Mouse (Mus musculus): ENCODE measurements at regions not wholly inside any gene's neighbourhood (a gene's known extent, or its start where the extent isn't known, plus 50 kb on each side); places are given as distances from the start of the nearest gene placed in this dataset.

DNA sequence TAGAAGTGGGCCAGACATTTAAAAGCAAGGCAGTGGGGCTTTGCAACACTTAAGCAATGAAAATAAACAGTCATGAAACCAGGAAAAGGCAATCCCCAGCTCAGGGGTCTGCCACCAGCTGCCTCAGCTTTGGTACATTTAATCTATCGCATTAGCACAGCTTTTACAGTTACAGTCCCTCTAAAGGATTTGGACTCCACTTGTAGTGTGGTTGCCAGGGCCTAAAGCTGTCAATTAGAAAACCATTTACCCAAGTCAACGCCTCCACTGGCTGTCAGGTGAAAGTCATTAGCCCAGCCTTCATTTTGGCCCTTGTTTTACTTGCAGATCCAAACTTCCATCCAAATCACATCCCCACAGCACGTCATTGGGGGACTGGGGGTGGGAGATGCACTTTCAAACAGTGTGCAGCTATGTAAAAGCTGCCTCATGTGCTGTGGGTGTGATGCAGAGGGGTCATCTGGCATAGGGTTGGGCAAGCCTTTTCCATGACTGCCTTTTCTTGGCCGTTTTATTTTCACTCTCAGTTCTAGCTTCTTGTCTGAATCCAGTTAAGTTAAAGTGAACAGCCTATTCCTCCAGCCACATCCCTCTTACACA lies 664.9 kb upstream of the 2610301B20Rik start:
- Histone ChIP-seq H3K36me3 (ENCODE audit: control insufficient read depth, insufficient read depth, low read length) (no peaks in the 10 kb centered on the region), H3K9me3 (ENCODE audit: control insufficient read depth, low read length) (no peaks in the 10 kb centered on the region), H3K4me1 (ENCODE audit: control insufficient read depth in 2 of 2, insufficient read depth in 2 of 2, low read length in 2 of 2) (no peaks in the 10 kb centered on the region), H3K27me3 (ENCODE audit: control insufficient read depth, insufficient read depth, low read length) (no peaks in the 10 kb centered on the region), H3K27ac (replicated peaks in 1 of 2; ENCODE audit: control insufficient read depth in 1 of 2, insufficient read depth in 1 of 2, low read depth in 2 of 2, low read length in 2 of 2) (no peak overlapping the region), H3K4me3 (ENCODE audit: control insufficient read depth in 1 of 2, insufficient read depth in 1 of 2, low read depth in 1 of 2, low read length in 2 of 2) (no peak overlapping the region), H3K9ac (ENCODE audit: low read length) (no peak overlapping the region), H3K4me2 (ENCODE audit: low read length) (no peak overlapping the region)
- 64% methylated on average over 4 of the region's 4 CpGs for WGBS
- no peak for ATAC-seq (ENCODE audit: insufficient number of reproducible peaks, insufficient read depth, low FRiP score, low read depth)

DNA sequence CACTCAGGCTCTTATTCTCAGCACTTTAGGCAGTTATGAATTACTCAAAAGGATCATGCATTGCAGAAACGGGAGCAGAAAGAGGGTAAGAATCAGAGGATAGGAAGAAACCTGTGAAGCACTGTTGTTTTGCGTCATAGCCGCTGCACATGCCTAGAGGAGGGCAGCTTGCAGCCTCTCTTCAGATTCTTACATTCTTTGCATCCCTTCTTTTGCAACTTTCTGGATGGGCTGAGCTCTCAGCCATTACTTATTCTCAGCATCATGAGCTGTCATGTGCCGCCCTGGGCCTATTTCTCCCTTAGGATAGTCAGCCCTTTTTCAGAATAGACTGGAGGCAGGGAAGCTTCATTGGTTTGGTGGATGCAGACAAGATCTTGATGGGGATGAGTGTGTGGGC lies 663.0 kb upstream of the 2610301B20Rik start:
- Histone ChIP-seq H3K4me3 (ENCODE audit: control insufficient read depth in 1 of 2, insufficient read depth in 1 of 2, low read depth in 1 of 2, low read length in 2 of 2) (no peak overlapping the region), H3K36me3 (ENCODE audit: control insufficient read depth, insufficient read depth, low read length) (no peaks in the 10 kb centered on the region), H3K9me3 (ENCODE audit: control insufficient read depth, low read length) (no peaks in the 10 kb centered on the region), H3K9ac (ENCODE audit: low read length) (no peak overlapping the region), H3K27me3 (ENCODE audit: control insufficient read depth, insufficient read depth, low read length) (no peaks in the 10 kb centered on the region), H3K27ac (replicated peaks in 1 of 2; ENCODE audit: control insufficient read depth in 1 of 2, insufficient read depth in 1 of 2, low read depth in 2 of 2, low read length in 2 of 2) (no peak overlapping the region), H3K4me1 (ENCODE audit: control insufficient read depth in 2 of 2, insufficient read depth in 2 of 2, low read length in 2 of 2) (no peaks in the 10 kb centered on the region), H3K4me2 (ENCODE audit: low read length) (no peak overlapping the region)
- ATAC-seq (ENCODE audit: insufficient number of reproducible peaks, insufficient read depth, low FRiP score, low read depth) = no peak
- 86% methylated on average over 4 of the region's 4 CpGs for WGBS

DNA sequence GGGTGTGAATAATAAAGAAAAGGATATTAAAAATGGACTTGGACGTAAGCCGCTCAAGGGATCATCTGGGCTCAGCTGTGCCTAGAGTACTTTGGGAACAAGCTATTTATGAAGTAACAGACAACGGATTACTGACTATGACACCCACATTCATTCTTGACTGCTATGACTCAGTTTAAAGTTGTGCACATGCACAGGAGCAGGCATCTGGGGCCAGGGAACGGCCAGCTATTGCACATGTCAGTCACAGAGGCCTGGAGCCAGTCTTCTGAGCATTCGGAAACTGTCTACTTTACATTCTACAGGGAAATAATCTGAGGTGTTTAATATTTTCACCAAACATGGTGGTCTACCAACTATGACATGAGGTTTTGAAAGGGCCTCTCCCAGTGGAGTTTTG lies 639.0 kb upstream of the 2610301B20Rik start:
- no peak overlapping the region for H3K4me3 ChIP-seq (ENCODE audit: control insufficient read depth in 1 of 2, insufficient read depth in 1 of 2, low read depth in 1 of 2, low read length in 2 of 2)
- H3K36me3 ChIP-seq (ENCODE audit: control insufficient read depth, insufficient read depth, low read length) = no peaks in the 10 kb centered on the region
- no peak for ATAC-seq (ENCODE audit: insufficient number of reproducible peaks, insufficient read depth, low FRiP score, low read depth)
- 84% methylated on average over 5 of the region's 5 CpGs for WGBS
- no peaks in the 10 kb centered on the region for H3K9me3 ChIP-seq (ENCODE audit: control insufficient read depth, low read length)
- H3K4me2 ChIP-seq (ENCODE audit: low read length) = no peak overlapping the region
- no peaks in the 10 kb centered on the region for H3K27me3 ChIP-seq (ENCODE audit: control insufficient read depth, insufficient read depth, low read length)
- H3K9ac ChIP-seq (ENCODE audit: low read length) = no peak overlapping the region
- H3K4me1 ChIP-seq (ENCODE audit: control insufficient read depth in 2 of 2, insufficient read depth in 2 of 2, low read length in 2 of 2) = no peaks in the 10 kb centered on the region
- H3K27ac ChIP-seq (replicated peaks in 1 of 2; ENCODE audit: control insufficient read depth in 1 of 2, insufficient read depth in 1 of 2, low read depth in 2 of 2, low read length in 2 of 2) = no peak overlapping the region

DNA sequence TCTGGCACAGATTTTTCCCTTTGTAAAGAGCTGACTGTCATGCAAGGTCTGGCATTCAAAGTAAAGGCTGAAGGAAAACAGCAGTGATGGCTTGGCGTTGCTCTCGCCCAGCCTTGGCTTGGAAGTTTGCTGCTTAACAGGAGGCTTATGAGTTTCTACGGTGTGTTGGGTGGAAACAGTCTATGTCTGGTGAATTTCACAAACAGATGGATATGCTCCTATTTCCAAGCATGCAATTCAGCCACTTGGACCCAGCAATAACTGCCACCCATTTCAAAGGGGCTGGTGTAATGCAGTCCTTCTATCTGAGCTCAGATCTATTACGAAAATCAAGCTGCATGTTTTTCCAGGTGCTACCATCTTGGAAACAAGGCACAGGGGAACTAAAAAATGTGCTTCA lies 632.2 kb upstream of the 2610301B20Rik start:
- Histone ChIP-seq H3K27ac (replicated peaks in 1 of 2; ENCODE audit: control insufficient read depth in 1 of 2, insufficient read depth in 1 of 2, low read depth in 2 of 2, low read length in 2 of 2) (no peak overlapping the region), H3K4me1 (ENCODE audit: control insufficient read depth in 2 of 2, insufficient read depth in 2 of 2, low read length in 2 of 2) (no peaks in the 10 kb centered on the region; a peak in 1 of 4 replicates), H3K9me3 (ENCODE audit: control insufficient read depth, low read length) (no peaks in the 10 kb centered on the region), H3K4me3 (ENCODE audit: control insufficient read depth in 1 of 2, insufficient read depth in 1 of 2, low read depth in 1 of 2, low read length in 2 of 2) (no peak overlapping the region), H3K4me2 (ENCODE audit: low read length) (no peak overlapping the region), H3K9ac (ENCODE audit: low read length) (no peak overlapping the region), H3K27me3 (ENCODE audit: control insufficient read depth, insufficient read depth, low read length) (no peaks in the 10 kb centered on the region), H3K36me3 (ENCODE audit: control insufficient read depth, insufficient read depth, low read length) (no peaks in the 10 kb centered on the region)
- ATAC-seq (ENCODE audit: insufficient number of reproducible peaks, insufficient read depth, low FRiP score, low read depth) = no peak
- 76% methylated on average over 4 of the region's 4 CpGs for whole genome bisulfite sequencing

DNA sequence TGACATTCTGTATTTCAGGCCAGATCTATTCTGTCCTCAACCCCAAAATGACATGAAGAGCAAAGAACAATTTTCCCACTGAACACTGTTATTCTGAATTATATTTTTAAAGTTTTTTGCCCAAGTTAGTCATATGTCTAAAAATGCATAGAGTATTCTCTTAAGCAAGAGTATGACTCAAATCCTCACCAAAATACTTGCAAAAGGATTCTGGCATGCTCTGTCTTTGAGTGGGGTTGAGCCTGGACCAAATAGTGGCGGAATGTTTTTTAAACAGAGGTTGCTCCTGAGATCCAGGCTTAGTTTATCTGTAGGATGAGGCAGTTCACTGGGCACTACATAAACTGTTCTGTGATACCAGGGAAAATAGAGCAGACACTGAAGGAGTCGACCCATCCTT lies 631.4 kb upstream of the 2610301B20Rik start:
- ATAC-seq (ENCODE audit: insufficient number of reproducible peaks, insufficient read depth, low FRiP score, low read depth) = no peak
- Histone ChIP-seq H3K36me3 (ENCODE audit: control insufficient read depth, insufficient read depth, low read length) (no peaks in the 10 kb centered on the region), H3K9ac (ENCODE audit: low read length) (no peak overlapping the region), H3K27ac (replicated peaks in 1 of 2; ENCODE audit: control insufficient read depth in 1 of 2, insufficient read depth in 1 of 2, low read depth in 2 of 2, low read length in 2 of 2) (no peak overlapping the region), H3K9me3 (ENCODE audit: control insufficient read depth, low read length) (no peaks in the 10 kb centered on the region), H3K4me3 (ENCODE audit: control insufficient read depth in 1 of 2, insufficient read depth in 1 of 2, low read depth in 1 of 2, low read length in 2 of 2) (no peak overlapping the region), H3K4me1 (ENCODE audit: control insufficient read depth in 2 of 2, insufficient read depth in 2 of 2, low read length in 2 of 2) (no peaks in the 10 kb centered on the region; a peak in 1 of 4 replicates), H3K27me3 (ENCODE audit: control insufficient read depth, insufficient read depth, low read length) (no peaks in the 10 kb centered on the region), H3K4me2 (ENCODE audit: low read length) (no peak overlapping the region)
- 69% methylated on average over 2 of the region's 2 CpGs for WGBS

DNA sequence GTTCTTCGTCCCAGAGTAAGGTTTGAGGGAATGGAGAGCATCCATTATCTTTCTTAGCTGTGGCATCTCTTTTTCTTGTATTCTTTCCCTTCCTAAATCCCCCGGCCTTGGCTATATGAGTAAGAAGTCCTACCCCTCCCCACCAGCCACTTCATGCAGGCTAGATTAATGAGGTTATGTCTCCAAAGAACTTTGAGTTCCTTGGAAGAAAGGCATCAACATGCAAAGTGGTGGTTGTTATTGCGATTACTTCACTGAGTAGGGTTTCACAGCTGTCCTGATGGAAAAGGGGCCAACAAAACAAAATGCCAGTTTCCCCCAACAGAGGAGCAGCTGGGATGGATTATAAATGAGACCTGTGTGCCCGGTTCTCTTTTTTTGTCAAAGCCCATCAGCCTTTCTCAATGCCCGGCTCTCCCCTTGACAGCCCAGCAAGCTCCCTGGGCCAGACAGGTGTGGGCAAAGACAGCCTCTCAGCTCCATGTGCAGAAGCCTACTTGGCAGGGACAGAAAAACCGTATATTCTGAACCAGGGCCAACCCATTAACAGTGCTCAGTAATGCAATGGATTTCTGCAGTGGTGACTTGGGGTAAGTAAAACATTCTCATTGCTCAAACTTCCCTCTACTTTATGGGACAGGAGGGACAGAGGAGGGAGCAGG lies 620.1 kb upstream of the 2610301B20Rik start:
- no peak overlapping the region for H3K9ac ChIP-seq (ENCODE audit: low read length)
- no peak overlapping the region for H3K4me3 ChIP-seq (ENCODE audit: control insufficient read depth in 1 of 2, insufficient read depth in 1 of 2, low read depth in 1 of 2, low read length in 2 of 2)
- no peak overlapping the region for H3K27ac ChIP-seq (replicated peaks in 1 of 2; ENCODE audit: control insufficient read depth in 1 of 2, insufficient read depth in 1 of 2, low read depth in 2 of 2, low read length in 2 of 2)
- 85% methylated on average over 6 of the region's 6 CpGs for WGBS
- peaks cover 3 to 11% of the 10 kb centered on the region in 2 experiments; a peak in 2 of 4 replicates for H3K4me1 ChIP-seq (ENCODE audit: control insufficient read depth in 2 of 2, insufficient read depth in 2 of 2, low read length in 2 of 2)
- ATAC-seq (ENCODE audit: insufficient number of reproducible peaks, insufficient read depth, low FRiP score, low read depth) = no peak
- H3K4me2 ChIP-seq (ENCODE audit: low read length) = no peak overlapping the region
- no peaks in the 10 kb centered on the region for H3K36me3 ChIP-seq (ENCODE audit: control insufficient read depth, insufficient read depth, low read length)
- H3K9me3 ChIP-seq (ENCODE audit: control insufficient read depth, low read length) = no peaks in the 10 kb centered on the region
- H3K27me3 ChIP-seq (ENCODE audit: control insufficient read depth, insufficient read depth, low read length) = no peaks in the 10 kb centered on the region

DNA sequence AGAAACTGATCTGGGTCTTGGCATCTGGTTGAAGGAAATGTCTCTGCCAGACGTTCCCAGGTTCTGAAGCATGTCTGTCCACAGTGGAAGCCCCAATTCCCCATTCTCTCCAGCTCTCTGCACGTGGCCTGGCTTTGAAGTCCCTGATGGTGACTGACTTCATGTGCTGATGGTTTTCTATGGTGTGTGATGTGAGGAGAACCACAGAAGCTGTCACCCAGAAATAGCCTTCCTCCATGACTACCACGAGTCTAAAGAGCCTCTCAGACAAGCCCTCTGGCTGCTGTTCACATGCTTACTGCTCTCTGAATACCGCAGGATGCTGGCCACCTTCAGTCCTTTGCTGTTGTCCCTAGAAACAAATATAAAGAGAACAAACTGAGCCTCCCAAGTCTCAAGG lies 616.8 kb upstream of the 2610301B20Rik start:
- Histone ChIP-seq H3K36me3 (ENCODE audit: control insufficient read depth, insufficient read depth, low read length) (no peaks in the 10 kb centered on the region), H3K27me3 (ENCODE audit: control insufficient read depth, insufficient read depth, low read length) (no peaks in the 10 kb centered on the region), H3K4me2 (ENCODE audit: low read length) (no peak overlapping the region), H3K9me3 (ENCODE audit: control insufficient read depth, low read length) (no peaks in the 10 kb centered on the region), H3K4me3 (ENCODE audit: control insufficient read depth in 1 of 2, insufficient read depth in 1 of 2, low read depth in 1 of 2, low read length in 2 of 2) (no peak overlapping the region), H3K4me1 (ENCODE audit: control insufficient read depth in 2 of 2, insufficient read depth in 2 of 2, low read length in 2 of 2) (peaks cover 3 to 11% of the 10 kb centered on the region in 2 experiments; a peak in 2 of 4 replicates), H3K27ac (replicated peaks in 1 of 2; ENCODE audit: control insufficient read depth in 1 of 2, insufficient read depth in 1 of 2, low read depth in 2 of 2, low read length in 2 of 2) (peak overlapping the region in 1 of 2 experiments; percentile 26; a peak in 1 of 4 replicates), H3K9ac (ENCODE audit: low read length) (no peak overlapping the region)
- ATAC-seq (ENCODE audit: insufficient number of reproducible peaks, insufficient read depth, low FRiP score, low read depth) = no peak
- WGBS = 33% methylated on average over 4 of the region's 4 CpGs

DNA sequence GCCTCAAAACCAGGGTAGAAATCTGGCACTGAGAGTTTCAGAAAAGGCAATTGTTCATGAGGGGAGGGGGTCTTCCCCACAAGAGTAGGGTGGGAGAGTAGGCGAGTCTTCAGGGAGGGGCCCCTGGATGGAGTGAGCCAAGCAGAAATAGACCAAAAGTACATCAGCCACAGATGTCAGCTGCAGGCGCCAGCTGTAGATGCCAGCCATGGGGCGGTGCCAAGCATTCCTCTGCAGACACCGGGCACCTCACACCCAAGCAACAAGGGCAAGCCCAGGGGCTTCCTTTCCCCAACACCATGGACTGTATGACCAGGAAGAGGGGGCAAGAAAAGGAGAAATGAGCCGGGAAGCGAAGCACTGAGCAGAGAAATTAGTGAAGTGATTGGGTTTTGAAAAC lies 613.9 kb upstream of the 2610301B20Rik start:
- Histone ChIP-seq H3K4me2 (ENCODE audit: low read length) (no peak overlapping the region), H3K36me3 (ENCODE audit: control insufficient read depth, insufficient read depth, low read length) (no peaks in the 10 kb centered on the region), H3K9me3 (ENCODE audit: control insufficient read depth, low read length) (no peaks in the 10 kb centered on the region), H3K27me3 (ENCODE audit: control insufficient read depth, insufficient read depth, low read length) (no peaks in the 10 kb centered on the region), H3K4me3 (ENCODE audit: control insufficient read depth in 1 of 2, insufficient read depth in 1 of 2, low read depth in 1 of 2, low read length in 2 of 2) (no peak overlapping the region), H3K27ac (replicated peaks in 1 of 2; ENCODE audit: control insufficient read depth in 1 of 2, insufficient read depth in 1 of 2, low read depth in 2 of 2, low read length in 2 of 2) (no peak overlapping the region), H3K4me1 (ENCODE audit: control insufficient read depth in 2 of 2, insufficient read depth in 2 of 2, low read length in 2 of 2) (peaks cover 3 to 11% of the 10 kb centered on the region in 2 experiments; a peak in 2 of 4 replicates), H3K9ac (ENCODE audit: low read length) (no peak overlapping the region)
- 86% methylated on average over 6 of the region's 6 CpGs for WGBS
- ATAC-seq (ENCODE audit: insufficient number of reproducible peaks, insufficient read depth, low FRiP score, low read depth) = no peak; the same call in 1 of the 2 replicates
